Mouse (Mus musculus): ENCODE data around the gene Cdkl5. TPM values are rescaled to one million over a fixed set of nuclear protein-coding genes. Genes with fewer than 3 reads are reported as not detected.
A peak's percentile ranks its signal among the peaks of the same experiment; 100 is the strongest.

The Cdkl5 gene
- polyA plus RNA-seq, 1 experiment from 2014 or later = 4.7 TPM

DNA sequence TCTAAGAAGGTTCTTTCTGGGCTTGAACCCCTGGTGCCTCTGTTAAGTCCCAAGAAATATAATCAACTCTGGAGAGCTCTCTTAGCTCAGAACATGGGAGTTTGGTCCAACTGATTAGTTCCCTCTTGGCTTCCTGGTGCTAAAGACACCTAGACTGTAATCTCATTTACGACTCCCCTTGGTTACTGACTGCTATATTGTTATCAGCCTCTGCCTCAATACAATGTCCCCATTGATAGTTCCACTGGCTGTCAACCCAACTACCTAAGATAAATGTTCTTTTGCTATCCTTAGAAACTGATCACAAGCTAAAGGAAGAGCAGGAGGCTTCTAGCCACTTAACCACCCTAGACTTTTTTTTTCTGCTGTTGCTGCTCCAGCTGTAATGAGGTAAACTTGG lies 102.4 kb downstream of the Cdkl5 start:
- no peak overlapping the region for H3K27ac ChIP-seq (ENCODE audit: low read length)
- peaks cover 2% of the 10 kb centered on the region; the same call in 1 of the 2 replicates for H3K27me3 ChIP-seq (ENCODE audit: control insufficient read depth, insufficient read depth, low read depth, low read length)
- no peak for ATAC-seq
- no peak overlapping the region for H3K4me3 ChIP-seq (ENCODE audit: low read depth, low read length)
- H3K4me1 ChIP-seq (ENCODE audit: control insufficient read depth, insufficient read depth, low read length) = no peaks in the 10 kb centered on the region
- WGBS = 46% methylated on average over 1 of the region's 1 CpGs
- H3K9me3 ChIP-seq (replicated peaks; ENCODE audit: control insufficient read depth, low read length, poor library complexity, severe bottlenecking) = no peaks in the 10 kb centered on the region
- no peak overlapping the region for H3K4me2 ChIP-seq (ENCODE audit: low read length)
- H3K9ac ChIP-seq (ENCODE audit: low read depth, low read length) = no peak overlapping the region
- H3K36me3 ChIP-seq (ENCODE audit: control insufficient read depth, insufficient read depth, low read length) = no peaks in the 10 kb centered on the region

GRCm38 (mm10) chrX:160886301-160886700 lies 108.2 kb downstream of the Cdkl5 start:
- Histone ChIP-seq H3K4me3 (ENCODE audit: low read depth, low read length) (no peak overlapping the region), H3K27ac (ENCODE audit: low read length) (no peak overlapping the region), H3K27me3 (ENCODE audit: control insufficient read depth, insufficient read depth, low read depth, low read length) (no peaks in the 10 kb centered on the region), H3K9me3 (replicated peaks; ENCODE audit: control insufficient read depth, low read length, poor library complexity, severe bottlenecking) (no peaks in the 10 kb centered on the region), H3K36me3 (ENCODE audit: control insufficient read depth, insufficient read depth, low read length) (no peaks in the 10 kb centered on the region), H3K4me1 (ENCODE audit: control insufficient read depth, insufficient read depth, low read length) (no peaks in the 10 kb centered on the region), H3K4me2 (ENCODE audit: low read length) (no peak overlapping the region), H3K9ac (ENCODE audit: low read depth, low read length) (no peak overlapping the region)
- ATAC-seq = no peak
- WGBS = 75% methylated on average over 2 of the region's 2 CpGs

GRCm38 (mm10) chrX:160866576-160866975 lies 127.9 kb downstream of the Cdkl5 start:
- no peak overlapping the region for H3K27ac ChIP-seq (ENCODE audit: low read length)
- WGBS = 91% methylated on average over 4 of the region's 4 CpGs
- ATAC-seq = no peak
- no peak overlapping the region for H3K9ac ChIP-seq (ENCODE audit: low read depth, low read length)
- no peak overlapping the region for H3K4me3 ChIP-seq (ENCODE audit: low read depth, low read length)
- no peak overlapping the region for H3K4me2 ChIP-seq (ENCODE audit: low read length)
- no peaks in the 10 kb centered on the region for H3K36me3 ChIP-seq (ENCODE audit: control insufficient read depth, insufficient read depth, low read length)
- no peaks in the 10 kb centered on the region for H3K9me3 ChIP-seq (replicated peaks; ENCODE audit: control insufficient read depth, low read length, poor library complexity, severe bottlenecking)
- H3K4me1 ChIP-seq (ENCODE audit: control insufficient read depth, insufficient read depth, low read length) = no peaks in the 10 kb centered on the region; the same call in 1 of the 2 replicates
- H3K27me3 ChIP-seq (ENCODE audit: control insufficient read depth, insufficient read depth, low read depth, low read length) = no peaks in the 10 kb centered on the region; the same call in 1 of the 2 replicates

DNA sequence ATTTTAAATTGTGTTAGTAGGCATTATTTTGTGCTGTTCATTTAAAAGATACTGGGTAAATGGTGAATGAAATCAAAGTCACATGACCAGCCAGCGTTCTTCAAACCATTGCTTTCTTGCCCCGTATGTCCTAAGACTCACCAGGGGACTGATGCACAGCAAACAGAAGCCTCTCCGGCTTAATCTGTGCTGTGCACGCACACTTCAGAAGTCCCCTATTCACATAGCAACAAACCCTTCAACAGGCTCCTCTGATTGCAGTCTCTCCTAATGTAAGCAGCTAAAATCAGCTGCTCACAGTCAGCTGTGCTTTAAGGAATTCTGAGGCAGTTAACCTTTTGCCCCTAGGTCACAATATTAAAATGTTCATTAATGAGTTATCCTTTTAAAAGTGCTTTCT lies 129.5 kb downstream of the Cdkl5 start:
- Histone ChIP-seq H3K9ac (ENCODE audit: low read depth, low read length) (no peak overlapping the region), H3K9me3 (replicated peaks; ENCODE audit: control insufficient read depth, low read length, poor library complexity, severe bottlenecking) (no peaks in the 10 kb centered on the region), H3K4me2 (ENCODE audit: low read length) (no peak overlapping the region), H3K27me3 (ENCODE audit: control insufficient read depth, insufficient read depth, low read depth, low read length) (no peaks in the 10 kb centered on the region; the same call in 1 of the 2 replicates), H3K36me3 (ENCODE audit: control insufficient read depth, insufficient read depth, low read length) (no peaks in the 10 kb centered on the region), H3K4me1 (ENCODE audit: control insufficient read depth, insufficient read depth, low read length) (no peaks in the 10 kb centered on the region; the same call in 1 of the 2 replicates), H3K4me3 (ENCODE audit: low read depth, low read length) (no peak overlapping the region), H3K27ac (ENCODE audit: low read length) (no peak overlapping the region)
- WGBS = 39% methylated on average over 4 of the region's 4 CpGs
- ATAC-seq = no peak

GRCm38 (mm10) chrX:160863689-160864383 lies 130.7 kb downstream of the Cdkl5 start:
- 48% methylated on average over 4 of the region's 4 CpGs for WGBS

GRCm38 (mm10) chrX:160808226-160808625 lies 186.3 kb downstream of the Cdkl5 start:
- Histone ChIP-seq H3K4me2 (ENCODE audit: low read length) (no peak overlapping the region), H3K27ac (ENCODE audit: low read length) (no peak overlapping the region), H3K4me3 (ENCODE audit: low read depth, low read length) (no peak overlapping the region), H3K9ac (ENCODE audit: low read depth, low read length) (no peak overlapping the region), H3K36me3 (ENCODE audit: control insufficient read depth, insufficient read depth, low read length) (no peaks in the 10 kb centered on the region), H3K4me1 (ENCODE audit: control insufficient read depth, insufficient read depth, low read length) (no peaks in the 10 kb centered on the region), H3K9me3 (replicated peaks; ENCODE audit: control insufficient read depth, low read length, poor library complexity, severe bottlenecking) (no peaks in the 10 kb centered on the region), H3K27me3 (ENCODE audit: control insufficient read depth, insufficient read depth, low read depth, low read length) (peaks cover 6% of the 10 kb centered on the region)
- ATAC-seq = no peak
- 89% methylated on average over 7 of the region's 7 CpGs for WGBS

More at GRCm38 (mm10) chrX:160863689-160864383, 130.7 kb downstream of the Cdkl5 start:
- no peaks in the 10 kb centered on the region; the same call in 1 of the 2 replicates for H3K4me1 ChIP-seq (ENCODE audit: control insufficient read depth, insufficient read depth, low read length)
- no peaks in the 10 kb centered on the region; the same call in 1 of the 2 replicates for H3K27me3 ChIP-seq (ENCODE audit: control insufficient read depth, insufficient read depth, low read depth, low read length)
- H3K9me3 ChIP-seq (replicated peaks; ENCODE audit: control insufficient read depth, low read length, poor library complexity, severe bottlenecking) = no peaks in the 10 kb centered on the region
- no peak overlapping the region for H3K9ac ChIP-seq (ENCODE audit: low read depth, low read length)
- no peak overlapping the region for H3K4me3 ChIP-seq (ENCODE audit: low read depth, low read length)
- ATAC-seq = 0 out of 2 replicates have a peak, but pooled peaks have one; percentile 51
- no peak overlapping the region for H3K4me2 ChIP-seq (ENCODE audit: low read length)
- no peaks in the 10 kb centered on the region for H3K36me3 ChIP-seq (ENCODE audit: control insufficient read depth, insufficient read depth, low read length)
- H3K27ac ChIP-seq (ENCODE audit: low read length) = no peak overlapping the region

- H3K4me2 ChIP-seq (ENCODE audit: low read length) = no peak overlapping the region
- no peaks in the 10 kb centered on the region for H3K4me1 ChIP-seq (ENCODE audit: control insufficient read depth, insufficient read depth, low read length)
- H3K27ac ChIP-seq (ENCODE audit: low read length) = no peak overlapping the region
- H3K36me3 ChIP-seq (ENCODE audit: control insufficient read depth, insufficient read depth, low read length) = no peaks in the 10 kb centered on the region
- 78% methylated on average over 4 of the region's 4 CpGs for WGBS
- ATAC-seq = no peak
- H3K9ac ChIP-seq (ENCODE audit: low read depth, low read length) = no peak overlapping the region
- H3K27me3 ChIP-seq (ENCODE audit: control insufficient read depth, insufficient read depth, low read depth, low read length) = peaks cover 6% of the 10 kb centered on the region
- H3K9me3 ChIP-seq (replicated peaks; ENCODE audit: control insufficient read depth, low read length, poor library complexity, severe bottlenecking) = no peaks in the 10 kb centered on the region
- H3K4me3 ChIP-seq (ENCODE audit: low read depth, low read length) = no peak overlapping the region
These were observed 189.9 kb downstream of the Cdkl5 start for GRCm38 (mm10) chrX:160804409-160805150.

- H3K4me3 ChIP-seq (ENCODE audit: low read depth, low read length) = no peak overlapping the region
- no peaks in the 10 kb centered on the region for H3K27me3 ChIP-seq (ENCODE audit: control insufficient read depth, insufficient read depth, low read depth, low read length)
- no peak overlapping the region for H3K27ac ChIP-seq (ENCODE audit: low read length)
- 63% methylated on average over 4 of the region's 4 CpGs for WGBS
- H3K9me3 ChIP-seq (replicated peaks; ENCODE audit: control insufficient read depth, low read length, poor library complexity, severe bottlenecking) = no peaks in the 10 kb centered on the region
- H3K4me2 ChIP-seq (ENCODE audit: low read length) = no peak overlapping the region
- H3K4me1 ChIP-seq (ENCODE audit: control insufficient read depth, insufficient read depth, low read length) = no peaks in the 10 kb centered on the region
- H3K36me3 ChIP-seq (ENCODE audit: control insufficient read depth, insufficient read depth, low read length) = no peaks in the 10 kb centered on the region
- no peak for ATAC-seq
- H3K9ac ChIP-seq (ENCODE audit: low read depth, low read length) = no peak overlapping the region
These were observed 199.6 kb downstream of the Cdkl5 start for GRCm38 (mm10) chrX:160794920-160795319.

GRCm38 (mm10) chrX:160782276-160782675 lies 212.2 kb downstream of the Cdkl5 start:
- Histone ChIP-seq H3K27ac (ENCODE audit: low read length) (no peak overlapping the region), H3K4me2 (ENCODE audit: low read length) (no peak overlapping the region), H3K4me1 (ENCODE audit: control insufficient read depth, insufficient read depth, low read length) (no peaks in the 10 kb centered on the region), H3K4me3 (ENCODE audit: low read depth, low read length) (no peak overlapping the region), H3K9ac (ENCODE audit: low read depth, low read length) (no peak overlapping the region), H3K27me3 (ENCODE audit: control insufficient read depth, insufficient read depth, low read depth, low read length) (no peaks in the 10 kb centered on the region; the same call in 1 of the 2 replicates), H3K36me3 (ENCODE audit: control insufficient read depth, insufficient read depth, low read length) (no peaks in the 10 kb centered on the region), H3K9me3 (replicated peaks; ENCODE audit: control insufficient read depth, low read length, poor library complexity, severe bottlenecking) (no peaks in the 10 kb centered on the region)
- WGBS = 83% methylated on average over 5 of the region's 5 CpGs
- ATAC-seq = no peak
